Comparison of ENCODE assay signal across 22 mouse cellular contexts in genomic region chr2:76592401-76592924, GRCm38 (mm10). TPM values are rescaled to one million over a fixed set of nuclear protein-coding genes. Genes with fewer than 3 reads are reported as not detected.
"Had no signal": no experiment of that assay in that cellular context is flagged by ENCODE, and none has a peak within 500 bp of the region (broad histone marks: within the 10 kb centered on the region; RNA-seq: fewer than 3 reads in every experiment).

No protein-coding gene starts in this region.

- ATAC-seq: liver, postnatal 0 days; midbrain, embryonic 13.5 days; midbrain, embryonic 16.5 days had no signal

- H3K9ac ChIP-seq: intestine, embryonic 15.5 days; limb, embryonic 12.5 days; limb, embryonic 15.5 days; liver, embryonic 14.5 days; liver, postnatal 0 days; midbrain, embryonic 13.5 days; neural tube, embryonic 13.5 days had no signal

- H3K4me2 ChIP-seq: intestine, embryonic 15.5 days; limb, embryonic 12.5 days; limb, embryonic 15.5 days; liver, embryonic 11.5 days; midbrain, embryonic 13.5 days; neural tube, embryonic 13.5 days had no signal

- H3K4me3 ChIP-seq: intestine, embryonic 15.5 days; limb, embryonic 12.5 days; limb, embryonic 15.5 days; megakaryocyte, embryonic 14.5 days; midbrain, embryonic 10.5 days; midbrain, embryonic 13.5 days; myocyte; neural tube, embryonic 13.5 days had no signal

- H3K9me3 ChIP-seq: intestine, embryonic 15.5 days; limb, embryonic 12.5 days; limb, embryonic 15.5 days; megakaryocyte, embryonic 14.5 days; midbrain, embryonic 10.5 days; midbrain, embryonic 13.5 days; neural tube, embryonic 13.5 days had no signal

- H3K27me3 ChIP-seq: intestine, embryonic 15.5 days; limb, embryonic 12.5 days; limb, embryonic 15.5 days; megakaryocyte, embryonic 14.5 days; midbrain, embryonic 13.5 days; neural tube, embryonic 13.5 days had no signal

- H3K27ac ChIP-seq: intestine, embryonic 15.5 days; limb, embryonic 12.5 days; limb, embryonic 15.5 days; liver, embryonic 14.5 days; midbrain, embryonic 10.5 days; midbrain, embryonic 13.5 days; neural tube, embryonic 13.5 days had no signal

- DNase-seq: kidney, adult 11 months; kidney, adult 9 months; kidney, postnatal 4 days; left cerebral cortex, postnatal 4 days; liver, postnatal 0 days; thymus, adult 18-20 months; thymus, postnatal 36 days had no signal

- H3K36me3 ChIP-seq: intestine, embryonic 15.5 days; midbrain, embryonic 10.5 days had no signal

- H3K4me1 ChIP-seq: intestine, embryonic 15.5 days; limb, embryonic 12.5 days; limb, embryonic 15.5 days; megakaryocyte, embryonic 14.5 days; midbrain, embryonic 10.5 days; midbrain, embryonic 13.5 days; neural tube, embryonic 13.5 days had no signal

RNA-seq across cellular contexts. Expression of gene Pjvk, which starts 55.8 kb away (rescaled TPM):
- total RNA-seq: left cerebral cortex, postnatal 14 days; monocyte, adult 5-6 weeks; neutrophil, adult 5-6 weeks had no signal
- polyA plus RNA-seq: liver, embryonic 11.5 days; liver, embryonic 14.5 days; liver, postnatal 0 days; small intestine, adult 2 months had no signal
